Mouse (Mus musculus) kidney, postnatal 10 days (tissue): ENCODE measurements around the gene Gabrp.
A peak's percentile ranks its signal among the peaks of the same experiment; 100 is the strongest.

Source experiments
- DNase-seq: peaks from one replicate; pipeline ENCODE4 v3.0.0; 2021; ENCODE audit warnings: mixed read lengths

Gabrp gene

GRCm38 (mm10) chr11:33513376-33513991, 65.3 kb downstream of the Gabrp start, which contains the start of gene Ranbp17:
Gene Ranbp17 (minus strand): TSS chr11:33513746.
- DNase-seq = peak; percentile 77

GRCm38 (mm10) chr11:33512854-33513375, 65.8 kb downstream of the Gabrp start:
- DNase-seq = peak; percentile 76

- no peak for DNase-seq
Measured at GRCm38 (mm10) chr11:33509401-33509800, 69.4 kb downstream of the Gabrp start.
